Mouse (Mus musculus) adrenal gland (tissue): Measurements from ENCODE around the gene Zglp1.

Source experiments
- intact Hi-C: fragments of 180-260 bp; cut with DNase I; formaldehyde crosslinking; loops from one replicate; pipeline ENCODE4 v1.15.1; 2025
- long read RNA-seq, 2 experiments: library from polyadenylated mRNA; unstranded; transcript quantifications; one replicate each; pipeline ENCODE4 v2.0.0; 2020; ENCODE audit warnings: borderline replicate concordance in 1 of 2; ENCODE audit not compliant: insufficient replicate concordance in 1 of 2

Gene Zglp1
- long read RNA-seq, experiment 1 = 0 reads
- long read RNA-seq, experiment 2 = 0 reads

- intact Hi-C loops = no loop called here
Observed at GRCm38 (mm10) chr9:21067006-21067684, at the start of gene Zglp1. Gene Zglp1, minus strand, starts transcription at chr9:21067093.

GRCm38 (mm10) chr9:21115105-21115504 lies 48.2 kb upstream of the Zglp1 start:
- intact Hi-C loops = no loop called here

GRCm38 (mm10) chr9:21114190-21114589 lies 47.3 kb upstream of the Zglp1 start:
- intact Hi-C loops = no loop called here

GRCm38 (mm10) chr9:21113751-21114150 lies 46.9 kb upstream of the Zglp1 start:
- intact Hi-C loops = no loop called here

- intact Hi-C loops = no loop called here
Observed at GRCm38 (mm10) chr9:21107607-21108237, 40.8 kb upstream of the Zglp1 start.

- intact Hi-C loops = no loop called here
Observed at GRCm38 (mm10) chr9:21105760-21106564, 39.1 kb upstream of the Zglp1 start.

- intact Hi-C loops = no loop called here
Observed at GRCm38 (mm10) chr9:21104814-21105213, 37.9 kb upstream of the Zglp1 start.

GRCm38 (mm10) chr9:21102076-21102475 lies 35.2 kb upstream of the Zglp1 start:
- intact Hi-C loops = no loop called here

- intact Hi-C loops = no loop called here
Observed at GRCm38 (mm10) chr9:21100447-21101161, 33.7 kb upstream of the Zglp1 start.

GRCm38 (mm10) chr9:21097793-21098192 lies 30.9 kb upstream of the Zglp1 start:
- intact Hi-C loops = no loop called here

GRCm38 (mm10) chr9:21095958-21096357 lies 29.1 kb upstream of the Zglp1 start:
- intact Hi-C loops = no loop called here

- intact Hi-C loops = loop anchor here (5.0 kb wide), 1 partner anchor 34 kb away; no protein-coding TSS in a partner anchor
Observed at GRCm38 (mm10) chr9:21093423-21093822, 26.5 kb upstream of the Zglp1 start.

- intact Hi-C loops = loop anchor here (5.0 kb wide), 1 partner anchor 35 kb away; no protein-coding TSS in a partner anchor
Observed at GRCm38 (mm10) chr9:21091707-21092320, 24.9 kb upstream of the Zglp1 start, which contains the start of the genes Gm38431 and Raver1. Gene Gm38431, minus strand, starts transcription at chr9:21091997. Gene Raver1, minus strand, starts transcription at chr9:21092008.

GRCm38 (mm10) chr9:21090972-21091706 lies 24.2 kb upstream of the Zglp1 start:
- intact Hi-C loops = loop anchor here (5.0 kb wide), 1 partner anchor 36 kb away; no protein-coding TSS in a partner anchor

- intact Hi-C loops = loop anchor here (5.0 kb wide), 1 partner anchor 37 kb away; no protein-coding TSS in a partner anchor
Observed at GRCm38 (mm10) chr9:21090537-21090936, 23.6 kb upstream of the Zglp1 start.

GRCm38 (mm10) chr9:21083324-21083723 lies 16.4 kb upstream of the Zglp1 start:
- intact Hi-C loops = no loop called here

- intact Hi-C loops = no loop called here
Observed at GRCm38 (mm10) chr9:21081127-21081526, 14.2 kb upstream of the Zglp1 start.

- intact Hi-C loops = no loop called here
Observed at GRCm38 (mm10) chr9:21075625-21076024, 8.7 kb upstream of the Zglp1 start.

- intact Hi-C loops = no loop called here
Observed at GRCm38 (mm10) chr9:21074173-21074572, 7.3 kb upstream of the Zglp1 start.
